Mouse (Mus musculus) forebrain, embryonic 13.5 days (tissue): ENCODE measurements around the gene Nat9. TPM values are rescaled to one million over a fixed set of nuclear protein-coding genes. Genes with fewer than 3 reads are reported as not detected.

Experiments used
- ATAC-seq: fragments of 200-750 bp; cut with Nextera tagmentation; 2 replicates; pipeline ENCODE4 v1.8.0; 2017
- H3K27ac ChIP-seq: fragments of 300-500 bp; sonication (generic); 2 replicates; pipeline ENCODE4 v1.5.1; 2015; ENCODE audit warnings: inconsistent platforms, mild to moderate bottlenecking, moderate library complexity
- H3K27me3 ChIP-seq: fragments of 300-500 bp; sonication (generic); 2 replicates; pipeline ENCODE4 v1.6.1; 2015; ENCODE audit warnings: mild to moderate bottlenecking, inconsistent platforms
- H3K36me3 ChIP-seq: fragments of 300-500 bp; sonication (generic); 2 replicates; pipeline ENCODE4 v1.6.1; 2015; ENCODE audit warnings: mild to moderate bottlenecking, inconsistent platforms; ENCODE audit not compliant: poor library complexity, severe bottlenecking
- H3K4me1 ChIP-seq: fragments of 300-500 bp; sonication (generic); 2 replicates; pipeline ENCODE4 v1.6.1; 2015; ENCODE audit warnings: inconsistent platforms
- H3K4me2 ChIP-seq: fragments of 300-500 bp; sonication (generic); 2 replicates; pipeline ENCODE4 v1.6.1; 2015; ENCODE audit warnings: inconsistent platforms, mild to moderate bottlenecking, moderate library complexity
- H3K4me3 ChIP-seq: fragments of 300-500 bp; sonication (generic); 2 replicates; pipeline ENCODE4 v1.5.1; 2015; ENCODE audit warnings: mild to moderate bottlenecking, inconsistent platforms
- H3K9ac ChIP-seq: fragments of 300-500 bp; sonication (generic); 2 replicates; pipeline ENCODE4 v1.6.1; 2015; ENCODE audit warnings: mild to moderate bottlenecking, inconsistent platforms
- H3K9me3 ChIP-seq: fragments of 300-500 bp; sonication (generic); replicated peaks from 2 replicates; pipeline ENCODE4 v1.6.1; 2016; ENCODE audit warnings: inconsistent platforms
- WGBS: fragments of 180-500 bp; shearing (Covaris S2); methylation state at CpG from one replicate; pipeline ENCODE4 v1.1.7; 2015; 5-methylcytosine and 5-hydroxymethylcytosine counted together
- polyA plus RNA-seq: library from polyadenylated mRNA; unstranded; fragments of >200 nt; fragmentation: Nextera tagmentation; extraction: Ambion mirVana; gene quantifications from 2 replicates; pipeline ENCODE4 v1.2.1, GENCODE M21; 2015

Gene Nat9
- polyA plus RNA-seq, 1 experiment from 2014 or later: 18.2 TPM

DNA sequence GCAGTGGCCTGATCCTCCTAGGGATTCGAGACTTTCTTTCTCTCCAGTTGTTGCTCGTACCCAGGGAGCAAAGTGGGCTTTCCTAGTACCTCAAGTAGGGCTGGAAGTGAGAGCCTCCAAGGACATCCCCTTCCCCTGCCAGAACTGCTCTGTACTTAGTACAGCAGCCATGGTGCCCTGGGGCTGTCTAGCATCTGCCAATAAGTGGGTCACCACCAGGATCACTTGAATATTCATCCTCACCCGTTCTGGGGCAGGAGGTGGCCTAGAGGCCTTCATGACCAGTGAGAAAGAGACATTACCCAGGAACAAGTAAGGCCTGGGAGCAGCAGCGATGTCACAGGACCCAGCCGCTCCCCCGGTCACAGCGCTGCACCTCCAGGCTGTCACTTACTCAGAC, 22.3 kb upstream of the Nat9 start:
- H3K4me2 ChIP-seq: no peak overlapping the region
- no peak for ATAC-seq
- H3K27ac ChIP-seq: no peak overlapping the region
- H3K4me1 ChIP-seq: peaks cover 11% of the 10 kb centered on the region
- H3K36me3 ChIP-seq: peaks cover 43% of the 10 kb centered on the region
- H3K27me3 ChIP-seq: no peaks in the 10 kb centered on the region
- 76% methylated on average over 7 of the region's 7 CpGs for WGBS
- H3K9me3 ChIP-seq: no peaks in the 10 kb centered on the region
- H3K9ac ChIP-seq: no peak overlapping the region
- no peak overlapping the region for H3K4me3 ChIP-seq

- Histone ChIP-seq H3K4me3 (no peak overlapping the region), H3K27ac (no peak overlapping the region), H3K4me1 (peaks cover 11% of the 10 kb centered on the region), H3K27me3 (no peaks in the 10 kb centered on the region), H3K36me3 (peaks cover 47% of the 10 kb centered on the region), H3K4me2 (no peak overlapping the region), H3K9ac (no peak overlapping the region), H3K9me3 (no peaks in the 10 kb centered on the region)
- WGBS: 81% methylated on average over 25 of the region's 25 CpGs
- ATAC-seq: no peak
Observed at GRCm38 (mm10) chr11:115208776-115209732, 21.4 kb upstream of the Nat9 start.

GRCm38 (mm10) chr11:115208126-115208525, 20.5 kb upstream of the Nat9 start:
- ATAC-seq: no peak
- no peaks in the 10 kb centered on the region for H3K9me3 ChIP-seq
- WGBS: 73% methylated on average over 12 of the region's 12 CpGs
- H3K36me3 ChIP-seq: peaks cover 47% of the 10 kb centered on the region
- H3K4me2 ChIP-seq: no peak overlapping the region
- H3K27me3 ChIP-seq: no peaks in the 10 kb centered on the region
- peak overlapping the region; percentile 8; the same call in 1 of the 2 replicates for H3K9ac ChIP-seq
- H3K4me3 ChIP-seq: no peak overlapping the region
- no peak overlapping the region for H3K27ac ChIP-seq
- H3K4me1 ChIP-seq: peaks cover 7% of the 10 kb centered on the region; the same call in 1 of the 2 replicates

GRCm38 (mm10) chr11:115202756-115203155, 15.1 kb upstream of the Nat9 start:
- H3K9ac ChIP-seq: no peak overlapping the region
- no peak overlapping the region for H3K4me3 ChIP-seq
- WGBS: 97% methylated on average over 9 of the region's 9 CpGs
- no peak for ATAC-seq
- peaks cover 51% of the 10 kb centered on the region for H3K36me3 ChIP-seq
- H3K9me3 ChIP-seq: no peaks in the 10 kb centered on the region
- no peaks in the 10 kb centered on the region for H3K27me3 ChIP-seq
- no peak overlapping the region for H3K4me2 ChIP-seq
- no peak overlapping the region for H3K27ac ChIP-seq
- no peaks in the 10 kb centered on the region; the same call in 1 of the 2 replicates for H3K4me1 ChIP-seq

- H3K27me3 ChIP-seq: no peaks in the 10 kb centered on the region
- ATAC-seq: peak; percentile 90
- H3K36me3 ChIP-seq: peaks cover 52% of the 10 kb centered on the region
- no peak overlapping the region for H3K4me3 ChIP-seq
- H3K9me3 ChIP-seq: no peaks in the 10 kb centered on the region
- H3K27ac ChIP-seq: no peak overlapping the region
- no peak overlapping the region for H3K4me2 ChIP-seq
- no peaks in the 10 kb centered on the region; the same call in 1 of the 2 replicates for H3K4me1 ChIP-seq
- H3K9ac ChIP-seq: no peak overlapping the region
- WGBS: 16% methylated on average over 12 of the region's 12 CpGs
Observed at GRCm38 (mm10) chr11:115202316-115202715, 14.7 kb upstream of the Nat9 start.

DNA sequence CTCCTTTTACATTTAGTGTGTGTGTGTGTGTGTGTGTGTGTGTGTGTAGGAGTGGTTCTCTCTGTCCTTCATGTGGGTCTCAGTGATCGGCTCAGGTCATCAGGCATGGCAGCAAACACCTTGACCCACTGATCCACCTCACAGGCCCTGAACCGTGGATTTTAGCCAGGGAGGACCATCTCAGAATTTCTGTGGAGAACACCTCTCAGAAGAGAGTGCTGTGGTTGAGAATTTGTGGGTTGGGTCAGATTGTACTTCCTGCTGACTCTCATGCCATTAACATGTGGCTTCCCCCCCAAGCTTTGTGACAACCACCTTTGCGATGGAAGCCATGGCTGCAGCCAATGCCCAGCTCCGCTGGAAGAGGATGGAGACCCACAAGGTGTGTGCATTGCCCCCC, 12.9 kb upstream of the Nat9 start:
- H3K9ac ChIP-seq: no peak overlapping the region
- H3K27me3 ChIP-seq: no peaks in the 10 kb centered on the region
- no peak overlapping the region for H3K4me3 ChIP-seq
- H3K9me3 ChIP-seq: no peaks in the 10 kb centered on the region
- ATAC-seq: no peak
- 88% methylated on average over 4 of the region's 4 CpGs for WGBS
- H3K4me1 ChIP-seq: no peaks in the 10 kb centered on the region
- no peak overlapping the region for H3K27ac ChIP-seq
- H3K36me3 ChIP-seq: peaks cover 35% of the 10 kb centered on the region
- H3K4me2 ChIP-seq: no peak overlapping the region

DNA sequence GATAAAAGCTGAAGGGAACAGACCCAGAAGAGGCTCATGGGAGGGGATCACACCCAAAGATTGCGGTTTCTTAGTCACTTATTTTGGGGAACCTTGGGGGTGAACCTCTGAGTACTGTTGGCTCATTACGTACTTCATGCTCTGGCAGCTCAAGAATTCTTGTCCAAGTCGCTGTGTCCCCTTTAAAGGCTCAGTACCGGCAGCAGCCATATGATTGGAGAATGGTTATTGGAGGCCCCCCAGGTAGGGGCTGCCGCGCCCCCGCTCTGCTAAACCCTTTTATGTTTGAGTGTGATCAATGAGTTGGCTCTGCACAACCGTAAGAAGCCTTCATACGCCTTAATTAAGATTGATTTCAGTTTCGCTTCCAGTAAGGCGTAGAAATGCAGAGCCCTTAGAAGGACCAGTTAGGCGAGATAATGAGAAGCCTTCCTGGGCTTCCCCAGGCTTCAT, 11.3 kb upstream of the Nat9 start:
- 45% methylated on average over 12 of the region's 12 CpGs for WGBS
- no peaks in the 10 kb centered on the region for H3K4me1 ChIP-seq
- no peak overlapping the region for H3K4me3 ChIP-seq
- H3K27ac ChIP-seq: no peak overlapping the region
- no peak overlapping the region for H3K9ac ChIP-seq
- H3K27me3 ChIP-seq: no peaks in the 10 kb centered on the region
- no peak for ATAC-seq
- H3K9me3 ChIP-seq: no peaks in the 10 kb centered on the region
- no peak overlapping the region for H3K4me2 ChIP-seq
- H3K36me3 ChIP-seq: peaks cover 25% of the 10 kb centered on the region

GRCm38 (mm10) chr11:115197558-115197957, 9.9 kb upstream of the Nat9 start:
- Histone ChIP-seq H3K9ac (no peak overlapping the region), H3K4me2 (no peak overlapping the region), H3K36me3 (peaks cover 25% of the 10 kb centered on the region), H3K27me3 (no peaks in the 10 kb centered on the region), H3K9me3 (no peaks in the 10 kb centered on the region), H3K4me3 (no peak overlapping the region), H3K4me1 (no peaks in the 10 kb centered on the region), H3K27ac (no peak overlapping the region; the same call in 1 of the 2 replicates)
- no peak for ATAC-seq
- 87% methylated on average over 8 of the region's 8 CpGs for whole genome bisulfite sequencing

- no peak for ATAC-seq
- Histone ChIP-seq H3K27ac (no peak overlapping the region), H3K4me2 (no peak overlapping the region), H3K4me1 (no peaks in the 10 kb centered on the region), H3K9me3 (no peaks in the 10 kb centered on the region), H3K9ac (no peak overlapping the region), H3K27me3 (no peaks in the 10 kb centered on the region), H3K36me3 (peaks cover 18% of the 10 kb centered on the region), H3K4me3 (no peak overlapping the region)
- WGBS: 89% methylated on average over 5 of the region's 5 CpGs
Observed at GRCm38 (mm10) chr11:115195933-115196332, 8.3 kb upstream of the Nat9 start.

- Histone ChIP-seq H3K27ac (no peak overlapping the region), H3K4me3 (no peak overlapping the region), H3K4me2 (no peak overlapping the region), H3K4me1 (no peaks in the 10 kb centered on the region), H3K27me3 (no peaks in the 10 kb centered on the region), H3K36me3 (peaks cover 16% of the 10 kb centered on the region), H3K9ac (no peak overlapping the region), H3K9me3 (no peaks in the 10 kb centered on the region)
- no peak for ATAC-seq
- 88% methylated on average over 6 of the region's 6 CpGs for WGBS
Observed at GRCm38 (mm10) chr11:115194693-115195092, 7.0 kb upstream of the Nat9 start.

DNA sequence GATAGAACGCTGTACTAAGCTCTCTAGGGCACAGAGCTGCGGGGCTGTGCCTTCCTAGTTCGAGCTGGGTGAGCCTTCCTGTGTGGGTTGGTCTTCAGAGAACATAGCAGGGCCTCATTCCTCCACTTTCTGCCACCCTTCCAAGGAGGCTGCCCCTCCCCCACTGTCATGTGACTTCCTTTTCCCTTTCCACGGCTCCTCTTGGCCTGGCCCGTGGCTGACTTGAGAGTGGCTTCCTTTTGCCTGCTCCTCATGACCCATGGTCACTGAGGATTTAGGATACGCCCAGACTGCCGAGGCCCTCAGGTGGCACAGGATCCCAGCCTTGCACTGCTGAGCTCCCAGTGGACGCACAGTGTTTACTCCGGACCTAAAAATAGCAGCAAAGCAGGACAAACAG, 4.5 kb upstream of the Nat9 start:
- H3K4me2 ChIP-seq: no peak overlapping the region
- H3K27me3 ChIP-seq: no peaks in the 10 kb centered on the region
- 82% methylated on average over 9 of the region's 9 CpGs for WGBS
- H3K36me3 ChIP-seq: 0 out of 2 replicates have a peak, but pooled peaks cover 7% of the 10 kb centered on the region
- no peak overlapping the region for H3K9ac ChIP-seq
- H3K9me3 ChIP-seq: no peaks in the 10 kb centered on the region
- H3K4me1 ChIP-seq: peaks cover 9% of the 10 kb centered on the region
- H3K27ac ChIP-seq: no peak overlapping the region
- H3K4me3 ChIP-seq: no peak overlapping the region
- ATAC-seq: no peak

DNA sequence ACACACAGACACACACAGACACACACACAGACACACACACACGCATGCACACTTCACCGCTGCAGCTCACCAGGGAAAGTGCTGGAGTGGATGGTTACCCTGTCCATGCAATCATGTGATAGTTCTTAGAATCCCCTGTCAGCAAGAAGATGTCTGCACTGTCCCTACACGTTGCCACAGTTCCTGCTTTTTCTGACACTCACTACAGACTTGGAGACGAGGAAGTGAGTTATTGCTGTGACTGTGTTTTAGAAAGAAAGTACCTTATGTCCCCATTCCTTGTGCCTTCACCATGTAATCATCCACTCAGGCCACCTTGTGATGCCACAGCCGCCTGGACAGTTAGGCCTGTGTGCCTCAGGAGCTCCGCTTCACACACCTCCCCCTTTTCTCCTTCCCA, 1.6 kb upstream of the Nat9 start:
- no peak overlapping the region for H3K4me3 ChIP-seq
- 92% methylated on average over 6 of the region's 6 CpGs for WGBS
- peaks cover 15% of the 10 kb centered on the region for H3K4me1 ChIP-seq
- H3K9me3 ChIP-seq: no peaks in the 10 kb centered on the region
- H3K27ac ChIP-seq: no peak overlapping the region
- H3K4me2 ChIP-seq: no peak overlapping the region
- 0 out of 2 replicates have a peak, but pooled peaks cover 7% of the 10 kb centered on the region for H3K36me3 ChIP-seq
- no peak for ATAC-seq
- H3K9ac ChIP-seq: no peak overlapping the region
- no peaks in the 10 kb centered on the region for H3K27me3 ChIP-seq
